ENCODE assay signal across 23 mouse cellular contexts in genomic region chr7:116425771-116426170, GRCm38 (mm10). TPM values are rescaled to one million over a fixed set of nuclear protein-coding genes. Genes with fewer than 3 reads are reported as not detected.
DNase-seq lines count a peak whose midpoint lies in the region; ATAC-seq and TF ChIP-seq lines count a peak whose summit lies in the region.
"Had no signal": no experiment of that assay in that cellular context is flagged by ENCODE, and none has a peak within 500 bp of the region (broad histone marks: within the 10 kb centered on the region; RNA-seq: fewer than 3 reads in every experiment).

No protein-coding gene starts in this region.

- no peak overlapping the region for H3K4me3 ChIP-seq in lung, postnatal 0 days (ENCODE audit: low read depth, low read length)
- no peak overlapping the region for H3K4me3 ChIP-seq in lung, adult 2 months (replicated peaks; ENCODE audit: extremely low read depth, low read depth, low read length)
- H3K4me3 ChIP-seq in kidney, postnatal 0 days (replicated peaks; ENCODE audit: low read depth, low read length), result no peak overlapping the region
- H3K4me3 ChIP-seq in midbrain, embryonic 10.5 days, result no peak overlapping the region
- H3K4me3 ChIP-seq: forebrain, embryonic 13.5 days; heart, embryonic 10.5 days; hindbrain, embryonic 12.5 days; lung, embryonic 15.5 days; midbrain, embryonic 13.5 days; neural tube, embryonic 12.5 days had no signal

- H3K4me2 ChIP-seq in lung, postnatal 0 days (replicated peaks; ENCODE audit: low read depth, low read length), result no peak overlapping the region
- no peak overlapping the region; the same call in 1 of the 2 replicates for H3K4me2 ChIP-seq in kidney, postnatal 0 days (ENCODE audit: low read length)
- H3K4me2 ChIP-seq: forebrain, embryonic 13.5 days; hindbrain, embryonic 12.5 days; lung, embryonic 15.5 days; midbrain, embryonic 13.5 days; neural tube, embryonic 12.5 days had no signal

- no peaks in the 10 kb centered on the region for H3K27me3 ChIP-seq in lung, postnatal 0 days (replicated peaks; ENCODE audit: insufficient read depth, low read length)
- H3K27me3 ChIP-seq in kidney, postnatal 0 days (ENCODE audit: insufficient read depth, low read length), result no peaks in the 10 kb centered on the region
- H3K27me3 ChIP-seq in midbrain, embryonic 10.5 days (ENCODE audit: low read depth, poor library complexity, severe bottlenecking), result no peaks in the 10 kb centered on the region
- H3K27me3 ChIP-seq: CH12.LX; forebrain, embryonic 13.5 days; hindbrain, embryonic 12.5 days; lung, embryonic 15.5 days; midbrain, embryonic 13.5 days; neural tube, embryonic 12.5 days had no signal

- no peak for ATAC-seq in lung, postnatal 0 days
- ATAC-seq in kidney, postnatal 0 days (replicated peaks; ENCODE audit: low FRiP score, low read depth), result peak; percentile 57; the same call in 1 of the 2 replicates
- ATAC-seq: forebrain, embryonic 13.5 days; inflammation-experienced regulatory T-cells, adult 6 months; midbrain, embryonic 13.5 days had no signal

- H3K27ac ChIP-seq in lung, postnatal 0 days (ENCODE audit: low read length), result no peak overlapping the region
- H3K27ac ChIP-seq in kidney, postnatal 0 days, result peak overlapping the region; percentile 19; the same call in 1 of the 2 replicates
- no peak overlapping the region for H3K27ac ChIP-seq in midbrain, embryonic 10.5 days (replicated peaks)
- H3K27ac ChIP-seq: forebrain, embryonic 13.5 days; heart, embryonic 10.5 days; hindbrain, embryonic 12.5 days; lung, embryonic 15.5 days; midbrain, embryonic 13.5 days; neural tube, embryonic 12.5 days had no signal

- DNase-seq in kidney, adult 11 months, result peak; percentile 11
- no peak for DNase-seq in kidney, postnatal 25 days
- peak; percentile 13 for DNase-seq in lung, postnatal 0 days (ENCODE audit: low spot score)
- DNase-seq in lung, adult 2 months, result no peak
- no peak for DNase-seq in kidney, postnatal 0 days (ENCODE audit: low spot score)
- peak; percentile 25 for DNase-seq in yolk sac, embryonic 10.5 days (ENCODE audit: low spot score)
- no peak for DNase-seq in midbrain, embryonic 10.5 days (ENCODE audit: low spot score)
- DNase-seq in gastrocnemius, adult 18-20 months (ENCODE audit: low spot score), result no peak
- DNase-seq: adrenal gland, postnatal 36 days; cerebellum, adult 18-20 months; gastrocnemius, postnatal 36 days; left cerebral cortex, postnatal 4 days; liver; spleen, adult 18-20 months; thymus, adult 2 months had no signal

- TF ChIP-seq CTCF in lung, postnatal 0 days (IDR thresholded peaks at IDR 0.05), result no peak
- TF ChIP-seq CTCF in lung, adult 2 months (IDR thresholded peaks at IDR 0.05; ENCODE audit: insufficient read depth, low read length), result no peak
- TF ChIP-seq CTCF in kidney, postnatal 0 days (IDR thresholded peaks at IDR 0.05; ENCODE audit: low read depth), result no peak

- H3K36me3 ChIP-seq in lung, postnatal 0 days (ENCODE audit: insufficient read depth, low read length), result no peaks in the 10 kb centered on the region
- H3K36me3 ChIP-seq in kidney, postnatal 0 days (ENCODE audit: insufficient read depth, low read length), result no peaks in the 10 kb centered on the region
- peaks cover 4% of the 10 kb centered on the region; the same call in 1 of the 2 replicates for H3K36me3 ChIP-seq in midbrain, embryonic 10.5 days
- H3K36me3 ChIP-seq: heart, embryonic 10.5 days; hindbrain, embryonic 12.5 days; lung, embryonic 15.5 days; midbrain, embryonic 13.5 days; neural tube, embryonic 12.5 days had no signal

- TF ChIP-seq POLR2A in lung, adult 2 months (IDR thresholded peaks at IDR 0.05; ENCODE audit: borderline replicate concordance, extremely low read depth, low read depth, low read length), result no peak

- no peak overlapping the region for H3K9ac ChIP-seq in lung, postnatal 0 days (replicated peaks; ENCODE audit: low read depth)
- no peak overlapping the region for H3K9ac ChIP-seq in kidney, postnatal 0 days (ENCODE audit: low read depth, low read length)
- H3K9ac ChIP-seq: forebrain, embryonic 13.5 days; hindbrain, embryonic 12.5 days; lung, embryonic 15.5 days; midbrain, embryonic 13.5 days; neural tube, embryonic 12.5 days had no signal

- no peaks in the 10 kb centered on the region for H3K4me1 ChIP-seq in lung, postnatal 0 days (ENCODE audit: insufficient read depth, low read depth, low read length)
- H3K4me1 ChIP-seq in lung, adult 2 months (ENCODE audit: control insufficient read depth, insufficient read depth, low read length), result no peaks in the 10 kb centered on the region
- no peaks in the 10 kb centered on the region for H3K4me1 ChIP-seq in kidney, postnatal 0 days (replicated peaks; ENCODE audit: insufficient read depth, low read length)
- H3K4me1 ChIP-seq in midbrain, embryonic 10.5 days, result no peaks in the 10 kb centered on the region
- H3K4me1 ChIP-seq: hindbrain, embryonic 12.5 days; midbrain, embryonic 13.5 days; neural tube, embryonic 12.5 days had no signal

- no peaks in the 10 kb centered on the region for H3K9me3 ChIP-seq in lung, postnatal 0 days (ENCODE audit: low read length)
- no peaks in the 10 kb centered on the region for H3K9me3 ChIP-seq in kidney, postnatal 0 days (replicated peaks; ENCODE audit: low read length)
- H3K9me3 ChIP-seq in midbrain, embryonic 10.5 days (replicated peaks), result no peaks in the 10 kb centered on the region
- H3K9me3 ChIP-seq: forebrain, embryonic 13.5 days; heart, embryonic 10.5 days; hindbrain, embryonic 12.5 days; lung, embryonic 15.5 days; midbrain, embryonic 13.5 days; neural tube, embryonic 12.5 days had no signal

- TF ChIP-seq EP300 in lung, postnatal 0 days (IDR thresholded peaks at IDR 0.05), result no peak

- 73% methylated on average over 6 of the region's 6 CpGs for WGBS in lung, postnatal 0 days
- WGBS in lung, adult 2 months, result 73% methylated on average over 6 of the region's 6 CpGs
- 71% methylated on average over 6 of the region's 6 CpGs for WGBS in kidney, postnatal 0 days
- WGBS in midbrain, embryonic 10.5 days, result 90% methylated on average over 6 of the region's 6 CpGs

RNA-seq across cellular contexts. Expression of gene Pik3c2a, which starts 17.5 kb away (rescaled TPM):
- polyA plus RNA-seq in lung, postnatal 0 days (2015; fragmentation: Nextera tagmentation; extraction: Ambion mirVana), result 12.7 and 17.1 TPM in 2 replicates
- 3.4 and 5.5 TPM in 2 replicates for polyA plus RNA-seq in lung, adult 2 months (2012; rRNA removed)
- polyA plus RNA-seq in kidney, postnatal 0 days (2015; fragmentation: Nextera tagmentation; extraction: Ambion mirVana), result 13.8 and 16.1 TPM in 2 replicates
- 23.2 and 28.6 TPM in 2 replicates for polyA plus RNA-seq in midbrain, embryonic 10.5 days (2016; fragmentation: Nextera tagmentation; extraction: Ambion mirVana)
- total RNA-seq in gastrocnemius, adult 18-20 months (2021), result 1 to 10 TPM; 7.4 to 8.4 TPM

Comparison
In these comparisons a context has a peak if more than half of its experiments do, and no peak if none do; other contexts are left out.
1. DNase-seq: peak in kidney, adult 11 months (single experiment), lung, postnatal 0 days (single experiment) and yolk sac, embryonic 10.5 days (single experiment); none in kidney, postnatal 25 days (0 of 2), lung, adult 2 months (single experiment), kidney, postnatal 0 days (single experiment), midbrain, embryonic 10.5 days (single experiment) and gastrocnemius, adult 18-20 months (single experiment).